Mouse (Mus musculus) cerebellum, adult 2 months (tissue): ENCODE data around the gene Tnfsf13.

Source experiments
- CTCF ChIP-seq: fragments of 200-500 bp; IDR thresholded peaks from 2 replicates; pipeline ENCODE4 v1.5.1; 2011; ENCODE audit warnings: low read depth, mild to moderate bottlenecking, control low read depth, low read length, moderate library complexity, borderline replicate concordance; ENCODE audit not compliant: insufficient read depth
- POLR2A ChIP-seq: fragments of 200-500 bp; IDR thresholded peaks from 2 replicates; pipeline ENCODE4 v1.6.1; 2011; ENCODE audit warnings: low read length, control low read depth, borderline replicate concordance; ENCODE audit not compliant: insufficient read depth

DNA sequence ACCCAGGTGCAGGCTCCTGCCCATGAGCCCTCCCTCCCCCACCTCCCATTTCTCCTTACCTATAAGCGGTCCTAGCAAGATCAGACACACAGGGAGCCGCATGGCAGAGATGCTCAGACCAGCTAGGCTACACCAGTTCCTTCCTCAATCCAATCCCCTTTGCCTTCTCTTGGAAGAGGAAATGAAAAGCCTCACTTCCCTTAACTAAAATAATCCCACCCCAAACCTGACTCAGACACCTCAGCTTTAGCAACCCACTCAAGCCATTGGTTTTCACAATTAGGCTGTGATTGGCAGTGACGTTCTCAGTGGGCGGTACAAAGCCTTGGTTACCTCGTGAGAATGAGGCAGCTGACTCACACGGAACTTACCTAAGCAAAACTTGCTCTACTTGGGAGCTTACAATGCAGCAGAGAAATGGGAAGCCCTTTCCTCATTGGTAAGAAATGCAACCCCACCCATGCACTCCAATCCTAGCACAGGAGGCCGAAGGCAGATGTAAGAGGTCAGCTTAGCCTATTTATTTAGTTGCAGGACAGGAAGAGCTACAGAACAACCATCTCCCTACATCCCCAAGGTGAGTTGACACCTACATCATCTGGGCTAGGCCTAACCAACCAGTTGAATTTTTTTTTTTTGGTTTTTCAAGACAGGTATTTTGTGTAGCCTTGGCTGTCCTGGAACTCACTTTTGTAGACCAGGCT, 19.5 kb downstream of the Tnfsf13 start, which contains the start of gene Cd68:
- TF ChIP-seq CTCF (no peak), POLR2A (no peak)
